36 mouse cellular contexts compared by ENCODE assay signal in genomic region chrX:31341924-31342323, GRCm38 (mm10). TPM values are rescaled to one million over a fixed set of nuclear protein-coding genes. Genes with fewer than 3 reads are reported as not detected.
"Had no signal": no experiment of that assay in that cellular context is flagged by ENCODE, and none has a peak within 500 bp of the region (broad histone marks: within the 10 kb centered on the region; RNA-seq: fewer than 3 reads in every experiment).

No protein-coding gene starts in this region.

RNA-seq across cellular contexts. Expression of gene Btbd35f26, which starts 5.7 kb away (rescaled TPM):
- total RNA-seq: gastrocnemius, adult 2 months; gastrocnemius, postnatal 10 days; gastrocnemius, postnatal 36 days; heart, adult 2 months; heart, postnatal 14 days; hematopoietic stem cell, adult 5-6 weeks; hindbrain, postnatal 0 days; layer of hippocampus, adult 18-20 months; layer of hippocampus, adult 8-10 months; layer of hippocampus, postnatal 14 days; layer of hippocampus, postnatal 36 days; left cerebral cortex, adult 18-20 months; left cerebral cortex, adult 8-10 months; left cerebral cortex, postnatal 10 days; left cerebral cortex, postnatal 25 days; left cerebral cortex, postnatal 4 days; liver, adult 2 months had no signal
- polyA plus RNA-seq: frontal cortex, adult 2 months; gonadal fat pad, adult 2 months; heart, adult 2 months; heart, embryonic 11.5 days; heart, embryonic 13.5 days; heart, embryonic 15.5 days; heart, postnatal 0 days; hindbrain, embryonic 11.5 days; hindbrain, embryonic 13.5 days; hindbrain, embryonic 15.5 days; hindbrain, postnatal 0 days; intestine, embryonic 14.5 days; intestine, embryonic 16.5 days; kidney, adult 2 months; kidney, embryonic 15.5 days; kidney, postnatal 0 days; large intestine, adult 2 months; limb, embryonic 11.5 days; limb, embryonic 13.5 days; limb, embryonic 15.5 days; liver, adult 2 months; liver, embryonic 12.5 days had no signal

RNA-seq across cellular contexts. Expression of gene Btbd35f19, which starts 41.8 kb away (rescaled TPM):
- total RNA-seq: gastrocnemius, adult 2 months; gastrocnemius, postnatal 10 days; gastrocnemius, postnatal 36 days; heart, adult 2 months; heart, postnatal 14 days; hematopoietic stem cell, adult 5-6 weeks; hindbrain, postnatal 0 days; layer of hippocampus, adult 18-20 months; layer of hippocampus, adult 8-10 months; layer of hippocampus, postnatal 14 days; layer of hippocampus, postnatal 36 days; left cerebral cortex, adult 18-20 months; left cerebral cortex, adult 8-10 months; left cerebral cortex, postnatal 10 days; left cerebral cortex, postnatal 25 days; left cerebral cortex, postnatal 4 days; liver, adult 2 months had no signal
- polyA plus RNA-seq: frontal cortex, adult 2 months; gonadal fat pad, adult 2 months; heart, adult 2 months; heart, embryonic 11.5 days; heart, embryonic 13.5 days; heart, embryonic 15.5 days; heart, postnatal 0 days; hindbrain, embryonic 11.5 days; hindbrain, embryonic 13.5 days; hindbrain, embryonic 15.5 days; hindbrain, postnatal 0 days; intestine, embryonic 14.5 days; intestine, embryonic 16.5 days; kidney, adult 2 months; kidney, embryonic 15.5 days; kidney, postnatal 0 days; large intestine, adult 2 months; limb, embryonic 11.5 days; limb, embryonic 13.5 days; limb, embryonic 15.5 days; liver, adult 2 months; liver, embryonic 12.5 days had no signal
